Mouse (Mus musculus) testis, adult 2 months (tissue): ENCODE data around the gene Pdx1.

Source experiments
- CTCF ChIP-seq: fragments of 200-500 bp; IDR thresholded peaks from 2 replicates; pipeline ENCODE4 v1.5.1; 2012; ENCODE audit warnings: low read depth, mild to moderate bottlenecking, inconsistent platforms, low read length, moderate library complexity; ENCODE audit not compliant: control insufficient read depth, insufficient read depth, insufficient replicate concordance
- POLR2A ChIP-seq: fragments of 200-500 bp; IDR thresholded peaks from 2 replicates; pipeline ENCODE4 v1.6.1; 2012; ENCODE audit warnings: low read depth, mild to moderate bottlenecking, inconsistent platforms, low read length, moderate library complexity; ENCODE audit not compliant: control insufficient read depth

DNA sequence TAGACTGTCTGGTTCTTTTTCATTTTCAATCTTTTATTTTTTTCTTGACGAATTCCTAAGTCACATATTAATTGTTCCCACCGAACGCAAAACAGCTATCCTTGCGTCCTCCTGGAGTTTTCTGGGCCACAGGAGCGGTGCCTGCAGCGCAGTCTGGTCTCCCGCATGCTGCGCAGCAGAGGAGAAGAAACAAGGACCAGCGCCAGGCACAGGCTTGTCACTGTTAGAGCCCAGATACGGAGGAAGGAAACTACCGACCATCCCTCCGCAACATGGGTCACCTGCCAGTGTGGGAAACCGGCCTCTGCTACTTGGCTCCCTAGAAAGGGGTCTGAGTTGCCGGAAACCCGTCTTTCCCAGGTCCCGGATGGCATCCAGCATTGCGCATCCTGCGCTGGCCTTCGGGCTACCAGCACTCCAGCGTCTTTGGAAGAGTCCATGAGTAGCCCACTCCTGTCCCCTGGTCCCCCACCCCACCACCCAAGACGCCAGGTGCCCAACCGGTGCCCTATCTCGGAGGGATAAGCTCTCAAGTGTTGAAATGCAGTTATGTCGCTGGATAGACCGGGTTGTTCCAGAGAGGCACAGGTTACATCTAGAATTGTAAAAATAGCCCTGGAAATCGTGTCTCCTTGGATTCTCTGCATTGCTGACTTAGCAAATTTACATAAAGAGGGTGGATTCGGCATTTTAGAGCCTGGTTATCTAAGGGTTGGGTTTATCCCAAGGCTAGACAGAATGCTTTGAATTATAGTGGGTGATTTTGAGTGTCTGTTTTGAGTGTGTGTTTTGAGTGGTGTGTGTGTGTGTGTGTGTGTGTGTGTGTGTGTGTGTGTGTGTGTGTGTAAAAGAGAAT lies 43.3 kb downstream of the Pdx1 start:
- TF ChIP-seq CTCF: no peak
- TF ChIP-seq POLR2A: no peak
